Mouse (Mus musculus) heart, postnatal 25 days (tissue): ENCODE data around the gene P3h3. TPM values are rescaled to one million over a fixed set of nuclear protein-coding genes. Genes with fewer than 3 reads are reported as not detected.

Experiments
- total RNA-seq, 2 experiments: library from RNA; stranded (reverse); gene quantifications; 2 replicates each; pipeline ENCODE4 v1.2.3; 2021

P3h3 gene
- total RNA-seq, 2 experiments from 2014 or later: 12.3 to 13.5 TPM

Other genes starting within 250 kb of the P3h3 start
- under 1 TPM; 0.48 to 0.62 TPM for gene C1s2, start 221.7 kb downstream of the P3h3 start, total RNA-seq
- gene Lpcat3, start 194.7 kb downstream of the P3h3 start, total RNA-seq: 10 to 100 TPM; 39.6 to 43.9 TPM
- gene Emg1, start 145.6 kb downstream of the P3h3 start, total RNA-seq: 10 to 100 TPM; 72.5 to 75.1 TPM
- gene Phb2, start 145.4 kb downstream of the P3h3 start, total RNA-seq: 100 to 1,000 TPM; 322 to 323 TPM
- 1 to 10 TPM; 4.7 TPM for gene Ptpn6, start 119.0 kb downstream of the P3h3 start, total RNA-seq
- 100 to 1,000 TPM; 274 to 277 TPM for gene Grcc10, start 116.4 kb downstream of the P3h3 start, total RNA-seq
- gene Gm45234, start 101.7 kb downstream of the P3h3 start, total RNA-seq: 1 to 10 TPM in 1 of 2 experiments, not detected in 1; 3.8 TPM
- gene Atn1, start 101.2 kb downstream of the P3h3 start, total RNA-seq: 10 to 100 TPM; 37.0 to 39.7 TPM
- gene Eno2, start 88.1 kb downstream of the P3h3 start, total RNA-seq: 1 to 10 TPM; 1.9 to 3.3 TPM
- not detected for gene Lrrc23, start 78.0 kb downstream of the P3h3 start, total RNA-seq
- gene Spsb2, start 49.1 kb downstream of the P3h3 start, total RNA-seq: 1 to 10 TPM; 2.9 to 3.3 TPM
- 100 to 1,000 TPM; 837 to 904 TPM for gene Tpi1, start 43.5 kb downstream of the P3h3 start, total RNA-seq
- gene Usp5, start 28.3 kb downstream of the P3h3 start, total RNA-seq: 10 to 100 TPM; 73.7 to 75.3 TPM
- gene Cdca3, start 28.2 kb downstream of the P3h3 start, total RNA-seq: 1 to 10 TPM in 1 of 2 experiments, under 1 TPM in 1; 0.91 to 1.6 TPM
- 1 to 10 TPM; 3.0 to 3.2 TPM for gene Gnb3, start 17.5 kb downstream of the P3h3 start, total RNA-seq
- 1 to 10 TPM in 1 of 2 experiments, under 1 TPM in 1; 0.62 to 1.0 TPM for gene Gpr162, start 6.2 kb upstream of the P3h3 start, total RNA-seq
- gene Cd4, start 30.5 kb upstream of the P3h3 start, total RNA-seq: 1 to 10 TPM in 1 of 2 experiments, under 1 TPM in 1; 0.73 to 1.3 TPM
- gene Lag3, start 54.0 kb upstream of the P3h3 start, total RNA-seq: under 1 TPM; 0.34 to 0.83 TPM
- gene Ptms, start 62.4 kb upstream of the P3h3 start, total RNA-seq: 100 to 1,000 TPM; 235 to 245 TPM
- gene Mlf2, start 73.6 kb upstream of the P3h3 start, total RNA-seq: 100 to 1,000 TPM; 205 to 207 TPM
- gene Cops7a, start 107.8 kb upstream of the P3h3 start, total RNA-seq: 10 to 100 TPM; 85.8 to 88.6 TPM
- gene Pianp, start 138.9 kb upstream of the P3h3 start, total RNA-seq: 1 to 10 TPM in 1 of 2 experiments, under 1 TPM in 1; 0.49 to 1.1 TPM
- 10 to 100 TPM; 19.2 to 22.0 TPM for gene Zfp384, start 151.4 kb upstream of the P3h3 start, total RNA-seq
- 10 to 100 TPM; 35.0 to 35.6 TPM for gene Ing4, start 182.0 kb upstream of the P3h3 start, total RNA-seq
- gene Acrbp, start 191.9 kb upstream of the P3h3 start, total RNA-seq: 1 to 10 TPM; 2.5 to 4.1 TPM
- not detected for gene Lpar5, start 210.2 kb upstream of the P3h3 start, total RNA-seq
- 100 to 1,000 TPM; 111 to 116 TPM for gene Chd4, start 238.2 kb upstream of the P3h3 start, total RNA-seq